Mouse (Mus musculus): ENCODE data around the gene Dnajb13. TPM values are rescaled to one million over a fixed set of nuclear protein-coding genes. Genes with fewer than 3 reads are reported as not detected.
A peak's percentile ranks its signal among the peaks of the same experiment; 100 is the strongest.

Gene Dnajb13
- polyA plus RNA-seq, 1 experiment from 2014 or later = 2.8 TPM

GRCm38 (mm10) chr7:100501027-100501843 lies 13.5 kb downstream of the Dnajb13 start:
- Histone ChIP-seq H3K27ac (no peak overlapping the region), H3K4me3 (ENCODE audit: inconsistent target) (no peak overlapping the region), H3K36me3 (ENCODE audit: inconsistent target) (peaks cover 36% of the 10 kb centered on the region), H3K79me2 (ENCODE audit: inconsistent target) (peaks cover 15% of the 10 kb centered on the region)
- WGBS (ENCODE audit: missing documents) = 78% methylated on average over 6 of the region's 6 CpGs

GRCm38 (mm10) chr7:100500276-100500977 lies 14.3 kb downstream of the Dnajb13 start:
- no peak overlapping the region for H3K4me3 ChIP-seq (ENCODE audit: inconsistent target)
- peaks cover 21% of the 10 kb centered on the region for H3K79me2 ChIP-seq (ENCODE audit: inconsistent target)
- peaks cover 36% of the 10 kb centered on the region for H3K36me3 ChIP-seq (ENCODE audit: inconsistent target)
- H3K27ac ChIP-seq = no peak overlapping the region
- WGBS (ENCODE audit: missing documents) = 86% methylated on average over 16 of the region's 16 CpGs

DNA sequence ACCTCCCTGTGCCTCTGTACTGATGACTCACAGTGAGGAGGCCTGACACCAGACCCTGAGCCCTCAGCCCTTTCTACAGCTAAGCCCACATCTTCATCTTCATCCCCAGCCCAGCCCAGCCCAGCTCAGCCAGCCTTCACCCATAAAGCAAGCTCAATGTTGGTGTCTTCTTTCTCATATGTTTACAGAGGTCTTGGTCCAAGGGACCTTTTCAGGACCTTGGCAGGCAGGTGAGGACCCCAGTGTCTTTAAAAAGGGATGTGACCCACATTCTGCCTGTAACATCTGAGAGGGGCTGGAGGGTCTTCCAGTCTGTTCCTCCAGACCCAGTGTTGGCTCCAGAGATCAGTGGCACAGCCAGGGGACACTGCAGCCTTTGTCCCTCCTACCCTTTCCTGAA lies 15.3 kb downstream of the Dnajb13 start:
- no peak overlapping the region for H3K4me3 ChIP-seq (ENCODE audit: inconsistent target)
- H3K36me3 ChIP-seq (ENCODE audit: inconsistent target) = peaks cover 36% of the 10 kb centered on the region
- peaks cover 31% of the 10 kb centered on the region for H3K79me2 ChIP-seq (ENCODE audit: inconsistent target)
- no peak overlapping the region for H3K27ac ChIP-seq

GRCm38 (mm10) chr7:100497982-100498381 lies 16.8 kb downstream of the Dnajb13 start:
- H3K4me3 ChIP-seq (ENCODE audit: inconsistent target) = no peak overlapping the region
- 89% methylated on average over 12 of the region's 13 CpGs for WGBS (ENCODE audit: missing documents)
- peaks cover 36% of the 10 kb centered on the region for H3K36me3 ChIP-seq (ENCODE audit: inconsistent target)
- peaks cover 44% of the 10 kb centered on the region for H3K79me2 ChIP-seq (ENCODE audit: inconsistent target)
- no peak overlapping the region for H3K27ac ChIP-seq

GRCm38 (mm10) chr7:100497402-100497801 lies 17.4 kb downstream of the Dnajb13 start:
- 87% methylated on average over 2 of the region's 4 CpGs for WGBS (ENCODE audit: missing documents)
- Histone ChIP-seq H3K27ac (no peak overlapping the region), H3K4me3 (ENCODE audit: inconsistent target) (no peak overlapping the region), H3K36me3 (ENCODE audit: inconsistent target) (peaks cover 36% of the 10 kb centered on the region), H3K79me2 (ENCODE audit: inconsistent target) (peaks cover 44% of the 10 kb centered on the region)

DNA sequence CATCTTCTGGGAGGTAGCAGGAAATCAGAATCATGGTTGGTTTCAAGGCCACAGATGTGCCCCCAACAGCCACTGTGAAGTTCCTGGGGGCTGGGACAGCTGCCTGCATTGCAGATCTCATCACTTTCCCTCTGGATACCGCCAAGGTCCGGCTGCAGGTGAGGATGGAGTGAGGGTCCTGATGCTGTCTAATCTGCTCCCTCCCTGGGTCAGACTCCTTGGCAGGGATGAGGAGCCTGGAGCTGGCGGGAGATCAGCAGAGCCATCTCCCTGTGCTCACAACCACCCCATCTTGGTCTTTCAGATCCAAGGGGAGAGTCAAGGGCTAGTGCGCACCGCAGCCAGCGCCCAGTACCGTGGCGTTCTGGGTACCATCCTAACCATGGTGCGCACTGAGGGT lies 18.0 kb downstream of the Dnajb13 start:
- WGBS (ENCODE audit: missing documents) = 96% methylated on average over 7 of the region's 9 CpGs
- H3K27ac ChIP-seq = peak overlapping the region; percentile 93
- peaks cover 36% of the 10 kb centered on the region for H3K36me3 ChIP-seq (ENCODE audit: inconsistent target)
- H3K4me3 ChIP-seq (ENCODE audit: inconsistent target) = no peak overlapping the region
- peaks cover 44% of the 10 kb centered on the region for H3K79me2 ChIP-seq (ENCODE audit: inconsistent target)

DNA sequence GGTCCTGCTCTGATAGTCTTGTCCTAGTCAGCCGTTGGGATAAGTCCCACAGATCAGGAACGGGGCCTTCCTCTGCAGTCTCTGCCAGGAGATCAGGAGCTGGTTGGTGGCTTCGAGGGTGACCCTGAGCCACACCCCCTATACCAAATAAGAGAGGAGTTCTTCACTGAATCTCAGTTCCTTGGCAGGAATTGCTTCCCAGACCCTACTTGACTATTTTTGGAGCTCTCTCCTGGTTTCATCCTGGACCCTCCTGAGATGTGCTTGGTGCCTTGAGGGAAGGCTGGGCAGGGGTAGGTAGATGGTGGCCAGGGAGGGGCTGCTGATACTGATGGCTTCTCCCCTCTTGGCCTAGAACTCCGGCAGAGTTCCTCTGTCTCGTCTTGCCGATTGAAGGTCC lies 18.4 kb downstream of the Dnajb13 start:
- 33% methylated on average over 4 of the region's 6 CpGs for WGBS (ENCODE audit: missing documents)
- Histone ChIP-seq H3K27ac (peak overlapping the region; percentile 93), H3K79me2 (ENCODE audit: inconsistent target) (peaks cover 44% of the 10 kb centered on the region), H3K36me3 (ENCODE audit: inconsistent target) (peaks cover 36% of the 10 kb centered on the region), H3K4me3 (ENCODE audit: inconsistent target) (peak overlapping the region; percentile 28)

DNA sequence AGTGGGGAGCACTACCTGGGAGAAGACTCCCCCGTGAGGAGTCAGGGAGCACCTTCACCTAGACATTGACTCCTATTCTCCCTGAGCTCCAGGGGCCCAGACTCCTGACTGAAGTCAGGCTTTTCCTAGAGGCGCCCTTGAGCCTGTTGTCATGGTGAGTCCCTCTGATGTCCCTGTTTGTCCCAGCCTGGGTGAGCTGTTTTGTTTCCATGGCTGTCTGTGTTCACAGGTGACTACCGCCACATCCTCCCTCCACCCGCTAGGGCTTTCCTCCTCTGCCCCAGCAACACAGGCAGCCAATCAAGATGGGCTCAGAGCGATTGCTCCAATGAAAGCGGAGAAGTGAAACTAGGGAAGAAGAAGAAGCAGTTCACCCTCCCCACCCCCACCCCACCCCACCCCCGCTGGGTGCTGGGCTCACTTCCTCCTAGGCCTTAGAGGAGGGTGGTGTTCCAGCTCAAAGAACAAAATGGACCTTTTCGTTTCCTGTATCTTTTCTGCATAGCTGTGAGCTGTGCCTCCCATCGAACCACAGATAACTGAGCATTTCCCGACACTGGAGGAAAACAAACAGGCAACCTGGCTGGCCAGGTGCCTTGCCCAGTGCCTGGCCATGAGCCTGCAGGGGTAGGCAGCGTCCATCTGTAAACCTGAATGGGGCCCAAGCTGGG lies 19.0 kb downstream of the Dnajb13 start:
- peak overlapping the region; percentile 93 for H3K27ac ChIP-seq
- 1% methylated on average over 10 of the region's 11 CpGs for WGBS (ENCODE audit: missing documents)
- H3K36me3 ChIP-seq (ENCODE audit: inconsistent target) = peaks cover 36% of the 10 kb centered on the region
- peaks cover 44% of the 10 kb centered on the region for H3K79me2 ChIP-seq (ENCODE audit: inconsistent target)
- peak overlapping the region; percentile 95 for H3K4me3 ChIP-seq (ENCODE audit: inconsistent target)

DNA sequence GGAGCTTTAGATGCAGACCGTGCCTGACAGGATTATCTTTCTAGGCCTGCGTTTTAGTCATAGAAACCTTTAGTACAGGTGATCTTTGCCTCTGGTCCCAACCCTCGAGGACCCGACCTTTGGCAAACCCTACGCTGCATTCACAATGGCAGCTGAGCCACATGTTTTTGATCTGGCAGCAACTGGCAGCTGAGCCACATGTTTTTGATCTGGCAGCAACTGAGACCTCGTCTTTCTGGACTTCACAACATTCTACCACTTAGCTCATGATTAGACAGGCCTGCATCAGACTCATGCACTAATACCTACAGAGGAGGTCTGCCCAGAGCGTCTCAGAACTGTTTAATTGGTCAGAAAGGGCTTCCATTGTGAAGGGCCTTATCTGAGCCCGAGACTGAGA lies 19.7 kb downstream of the Dnajb13 start:
- Histone ChIP-seq H3K27ac (peak overlapping the region; percentile 93), H3K36me3 (ENCODE audit: inconsistent target) (peaks cover 36% of the 10 kb centered on the region), H3K79me2 (ENCODE audit: inconsistent target) (peaks cover 44% of the 10 kb centered on the region), H3K4me3 (ENCODE audit: inconsistent target) (peak overlapping the region; percentile 95)
- WGBS (ENCODE audit: missing documents) = 31% methylated on average over 8 of the region's 8 CpGs

GRCm38 (mm10) chr7:100494415-100494831 lies 20.3 kb downstream of the Dnajb13 start:
- peaks cover 44% of the 10 kb centered on the region for H3K79me2 ChIP-seq (ENCODE audit: inconsistent target)
- H3K4me3 ChIP-seq (ENCODE audit: inconsistent target) = peak overlapping the region; percentile 95
- H3K27ac ChIP-seq = peak overlapping the region; percentile 93
- H3K36me3 ChIP-seq (ENCODE audit: inconsistent target) = peaks cover 31% of the 10 kb centered on the region
- 37% methylated on average over 7 of the region's 7 CpGs for WGBS (ENCODE audit: missing documents)

DNA sequence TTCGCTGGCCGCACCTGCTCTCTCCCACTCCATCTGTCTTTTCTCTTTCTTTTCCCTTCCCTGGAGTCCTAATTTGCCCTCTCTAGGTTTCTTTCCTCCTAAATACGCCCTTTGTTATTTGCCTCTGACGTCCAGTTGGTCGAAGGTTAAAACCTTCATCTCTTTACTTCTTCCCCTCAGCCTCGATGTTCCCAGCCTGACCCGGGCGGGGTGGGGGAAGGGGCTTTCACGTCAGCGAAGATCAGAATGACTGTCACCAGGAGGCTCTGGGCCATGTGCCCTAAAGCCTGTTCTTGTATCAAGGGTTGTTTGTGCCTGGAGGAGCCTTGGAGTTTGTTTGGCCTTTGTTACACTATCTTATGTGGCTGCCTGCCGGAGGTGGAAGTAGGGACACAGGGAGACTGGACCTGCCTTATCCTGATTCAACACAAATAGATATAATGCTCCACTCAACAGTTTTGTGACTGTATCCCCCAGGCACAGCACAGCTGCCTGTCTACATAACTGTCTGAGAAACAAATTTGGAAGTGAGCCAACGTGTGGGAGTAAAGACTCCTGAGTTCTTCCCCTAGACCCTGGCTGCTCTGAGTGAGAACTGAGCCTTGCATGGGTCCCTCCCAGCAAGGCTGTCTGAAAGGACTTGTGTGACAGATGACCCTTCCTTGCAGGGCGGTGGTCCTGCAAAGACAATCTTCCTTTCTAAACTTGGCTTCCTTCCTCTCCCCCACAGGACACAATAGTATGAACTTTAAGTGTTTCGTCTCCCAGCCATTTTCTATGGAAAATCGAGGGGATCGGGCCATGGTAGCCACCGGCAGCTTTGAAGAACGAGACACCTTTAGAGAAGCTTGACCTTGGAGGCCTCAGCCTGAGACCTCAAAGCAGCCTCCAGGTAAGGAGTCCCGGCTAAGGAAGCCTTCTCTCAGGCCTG lies 21.0 kb downstream of the Dnajb13 start:
- H3K79me2 ChIP-seq (ENCODE audit: inconsistent target) = peaks cover 44% of the 10 kb centered on the region
- H3K36me3 ChIP-seq (ENCODE audit: inconsistent target) = peaks cover 24% of the 10 kb centered on the region
- peak overlapping the region; percentile 93 for H3K27ac ChIP-seq
- H3K4me3 ChIP-seq (ENCODE audit: inconsistent target) = peak overlapping the region; percentile 95
- WGBS (ENCODE audit: missing documents) = 11% methylated on average over 19 of the region's 19 CpGs

DNA sequence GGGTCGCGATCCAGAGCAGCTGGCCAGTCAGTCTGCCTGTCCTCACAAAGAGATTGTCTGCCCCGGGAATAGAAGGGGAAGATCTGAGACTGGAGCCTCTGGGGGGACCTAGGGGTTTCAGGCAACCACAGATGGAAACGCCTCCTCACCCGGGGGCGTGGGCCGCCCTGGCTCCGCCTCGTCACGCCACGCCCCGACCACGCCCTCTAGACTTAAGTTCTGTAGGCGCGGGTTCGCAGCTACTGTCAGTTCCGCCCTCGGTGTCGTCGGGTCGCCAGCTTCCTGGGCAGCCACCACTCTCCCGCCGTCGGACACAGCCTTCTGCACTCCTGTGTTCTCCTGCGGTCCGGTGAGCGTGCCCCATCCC lies 21.7 kb downstream of the Dnajb13 start, which contains the start of gene Ucp2:
Gene Ucp2 (plus strand): TSS at position 221 of the 367 bp plus-strand sequence.
- Histone ChIP-seq H3K27ac (peak within 1 kb of the TSS; percentile 93), H3K79me2 (ENCODE audit: inconsistent target) (peaks cover 44% of the 10 kb centered on the region), H3K36me3 (ENCODE audit: inconsistent target) (peaks cover 18% of the 10 kb centered on the region), H3K4me3 (ENCODE audit: inconsistent target) (peak within 1 kb of the TSS; percentile 95)
- under 1% methylated on average over 25 of the region's 27 CpGs for WGBS (ENCODE audit: missing documents)

DNA sequence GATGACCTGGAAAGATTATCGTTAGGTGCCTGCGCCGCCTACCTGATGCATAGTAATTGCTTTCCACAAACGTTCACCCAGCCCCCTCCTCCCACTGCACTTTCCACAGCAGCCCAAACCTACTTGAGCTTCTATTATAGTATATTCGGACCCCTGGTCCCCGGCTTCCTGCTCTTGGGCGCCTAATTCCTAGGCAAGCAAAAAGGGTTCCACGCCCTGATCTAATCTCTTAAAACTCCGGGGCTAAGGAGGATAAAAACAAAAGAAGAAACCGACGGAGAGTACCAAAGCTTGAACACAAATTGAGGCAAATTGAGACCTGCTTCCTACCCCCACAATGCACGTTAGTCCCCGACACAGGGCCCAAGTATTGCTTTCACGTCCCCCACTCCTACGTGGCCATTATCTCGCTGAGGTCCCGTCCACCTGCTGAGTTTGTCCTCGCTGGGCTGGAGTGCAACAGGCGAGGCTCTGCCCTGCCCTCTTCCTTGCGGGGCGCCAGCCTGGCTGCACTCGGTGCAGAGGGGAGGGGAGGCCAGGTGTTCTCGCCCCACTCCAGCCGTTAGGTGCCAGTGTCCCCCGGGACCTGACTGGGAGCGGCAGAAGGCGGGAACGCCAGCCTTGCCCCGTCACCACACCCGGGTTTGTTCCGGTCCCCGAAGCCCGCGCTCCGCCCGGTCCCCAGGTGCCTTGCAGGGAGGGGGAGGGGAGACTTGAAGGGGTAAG lies 22.2 kb downstream of the Dnajb13 start:
- WGBS (ENCODE audit: missing documents) = 9% methylated on average over 32 of the region's 36 CpGs
- peak overlapping the region; percentile 93; the same call in 1 of the 2 replicates for H3K27ac ChIP-seq
- H3K79me2 ChIP-seq (ENCODE audit: inconsistent target) = peaks cover 42% of the 10 kb centered on the region
- peak overlapping the region; percentile 95 for H3K4me3 ChIP-seq (ENCODE audit: inconsistent target)
- peaks cover 12% of the 10 kb centered on the region for H3K36me3 ChIP-seq (ENCODE audit: inconsistent target)
